Mouse (Mus musculus): ENCODE results near the gene Pnpla8.
"Not testable (repeated sequence)": the region's sequence is repeated elsewhere in the genome, so short reads cannot be mapped to it uniquely, and the experiment has no call there.

Pnpla8 gene

DNA sequence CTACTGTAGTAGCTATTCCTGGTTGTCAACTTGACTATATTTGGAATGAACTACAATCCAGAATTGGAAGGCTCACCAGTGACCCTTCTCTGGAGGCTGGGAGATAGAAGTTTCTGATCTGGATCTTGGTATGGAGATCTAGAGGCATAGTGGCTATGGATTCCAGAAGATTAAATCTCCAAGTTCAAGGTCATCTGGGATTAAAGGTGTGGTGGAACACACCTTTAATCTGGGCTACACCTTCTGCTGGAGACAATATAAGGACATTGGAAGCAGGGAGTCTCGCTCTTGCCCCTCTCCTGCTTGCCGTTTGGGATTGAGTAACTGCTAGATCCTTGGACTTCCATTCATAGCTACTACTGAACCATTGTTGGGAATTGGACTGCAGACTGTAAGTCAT is at the start of gene Pnpla8:
Gene Pnpla8 (plus strand): TSS at position 301 of the 400 bp plus-strand sequence.
- DNase-seq: not testable (repeated sequence)

- DNase-seq: peak in 1 of 2 experiments; percentile 33
These were observed 44.7 kb upstream of the Pnpla8 start for GRCm38 (mm10) chr12:44176331-44177037.

DNA sequence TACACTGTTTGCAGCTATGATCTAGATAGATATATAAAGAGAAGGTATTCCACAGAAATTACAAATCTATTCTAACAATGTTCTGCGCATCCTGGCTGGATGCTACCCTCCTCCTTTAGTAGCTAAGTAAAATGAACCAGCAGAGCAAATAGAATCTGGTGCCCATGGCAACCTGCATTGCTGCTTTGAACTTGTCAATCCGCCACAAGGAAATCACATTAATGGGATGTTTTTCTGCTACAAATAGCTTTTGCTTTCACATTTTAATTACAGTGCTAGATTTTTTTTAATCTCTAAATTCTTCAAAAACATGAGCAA is 44.2 kb upstream of the Pnpla8 start:
- DNase-seq: no peak

- peak; percentile 40 to 44 for DNase-seq
These were observed 39.8 kb upstream of the Pnpla8 start for GRCm38 (mm10) chr12:44181081-44181982.

GRCm38 (mm10) chr12:44197873-44198525 is 23.2 kb upstream of the Pnpla8 start:
- DNase-seq: no peak

DNA sequence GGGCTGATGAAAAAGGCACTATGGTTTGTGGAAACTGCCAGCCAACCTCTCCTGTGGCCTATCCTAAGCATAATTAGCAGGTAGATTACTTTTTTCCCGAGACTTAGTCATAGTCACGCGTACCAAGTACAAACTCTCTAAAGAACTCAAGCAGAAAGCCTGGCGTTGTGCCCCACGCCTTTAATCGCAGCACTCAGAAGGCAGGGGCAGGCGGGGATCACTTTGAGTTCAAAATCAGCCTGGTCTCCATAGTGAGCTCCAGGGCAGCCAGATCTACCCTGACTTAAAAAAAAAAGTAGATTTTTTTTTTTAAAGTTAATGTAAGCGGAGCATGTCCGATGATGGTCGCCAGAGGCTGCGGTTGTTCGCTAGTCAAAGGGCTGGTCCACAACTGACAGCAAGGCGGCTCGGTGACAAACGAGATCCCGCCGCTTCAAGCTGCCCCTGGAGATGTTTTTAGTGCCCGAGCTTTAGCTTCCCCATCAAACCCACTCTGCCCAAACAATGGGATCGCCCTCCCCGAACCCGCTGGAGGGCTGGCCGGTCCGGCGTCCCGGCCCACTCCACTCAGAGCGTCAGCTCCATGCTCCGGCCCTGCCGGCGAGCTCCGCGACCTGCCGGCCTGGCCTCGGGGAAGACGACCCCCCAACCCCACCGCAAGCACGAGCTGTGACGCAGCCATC is 11.9 kb upstream of the Pnpla8 start:
- DNase-seq: peak; percentile 85 to 92

DNA sequence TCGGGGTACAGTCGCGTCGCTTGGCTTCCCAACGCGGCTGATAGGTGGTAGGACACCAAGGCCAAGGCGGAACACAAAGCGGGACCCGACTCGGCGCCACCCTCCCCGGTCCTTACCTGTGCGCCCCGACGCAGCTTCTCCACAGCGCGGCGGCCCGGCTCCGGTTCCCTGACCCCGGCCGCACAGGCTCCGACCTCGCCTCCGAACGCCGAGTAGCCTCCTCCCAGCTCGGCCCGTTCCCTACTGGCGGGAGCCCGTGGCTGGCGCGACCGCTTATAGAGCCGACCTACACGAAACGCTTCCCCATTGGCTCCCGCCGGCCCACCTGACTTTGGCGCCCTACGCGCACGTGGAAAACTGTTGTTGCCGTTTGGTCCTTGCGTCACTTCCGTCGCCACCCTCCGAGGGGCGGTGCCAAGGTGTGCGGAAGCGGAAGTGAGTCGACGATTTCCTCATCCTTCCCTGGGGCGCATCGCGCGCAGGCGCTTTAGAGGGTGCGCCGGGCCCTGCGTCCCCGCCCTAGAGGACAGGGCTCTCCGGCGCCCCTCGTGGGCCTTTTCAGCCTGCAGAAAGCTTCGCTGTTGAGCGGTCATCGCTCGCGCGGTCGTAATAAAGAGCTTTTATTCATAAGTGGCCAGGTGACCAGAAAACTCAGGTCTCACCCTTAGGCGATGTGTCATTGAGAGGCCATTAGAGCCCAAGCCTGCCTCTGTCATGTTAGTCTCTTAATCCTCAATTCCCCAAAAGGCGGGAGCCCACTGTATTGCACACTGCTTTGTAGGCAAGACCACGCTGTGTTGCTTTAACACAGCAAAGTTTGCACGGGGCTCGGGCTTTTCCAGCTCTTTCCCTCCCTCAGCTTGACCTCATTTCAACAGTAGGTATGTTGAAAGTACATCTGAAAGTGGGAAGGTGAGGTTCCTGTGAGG is 11.1 kb upstream of the Pnpla8 start, which contains the start of gene Dnajb9:
Gene Dnajb9 (minus strand): TSS at position 503 of the 929 bp plus-strand sequence.
- peak; percentile 99 to 100 for DNase-seq

DNA sequence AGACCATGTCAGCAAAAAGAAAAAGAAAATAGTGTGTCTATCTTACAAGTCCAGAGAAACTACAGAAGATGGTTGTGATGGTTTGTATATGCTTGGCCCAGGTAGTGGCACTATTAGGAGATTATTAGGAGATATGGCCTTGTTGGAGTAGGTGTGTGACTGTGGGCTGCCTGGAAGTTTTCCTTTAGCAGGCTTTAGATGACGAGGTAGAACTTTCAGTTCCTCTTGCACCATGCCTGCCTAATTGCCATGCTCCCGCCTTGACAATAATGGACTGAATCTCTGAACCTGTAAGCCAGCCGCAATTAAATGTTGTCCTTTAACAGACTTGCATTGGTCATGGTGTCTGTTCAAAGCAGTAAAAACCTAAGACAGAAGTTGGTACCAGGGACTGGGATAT is 9.6 kb upstream of the Pnpla8 start:
- no peak for DNase-seq

DNA sequence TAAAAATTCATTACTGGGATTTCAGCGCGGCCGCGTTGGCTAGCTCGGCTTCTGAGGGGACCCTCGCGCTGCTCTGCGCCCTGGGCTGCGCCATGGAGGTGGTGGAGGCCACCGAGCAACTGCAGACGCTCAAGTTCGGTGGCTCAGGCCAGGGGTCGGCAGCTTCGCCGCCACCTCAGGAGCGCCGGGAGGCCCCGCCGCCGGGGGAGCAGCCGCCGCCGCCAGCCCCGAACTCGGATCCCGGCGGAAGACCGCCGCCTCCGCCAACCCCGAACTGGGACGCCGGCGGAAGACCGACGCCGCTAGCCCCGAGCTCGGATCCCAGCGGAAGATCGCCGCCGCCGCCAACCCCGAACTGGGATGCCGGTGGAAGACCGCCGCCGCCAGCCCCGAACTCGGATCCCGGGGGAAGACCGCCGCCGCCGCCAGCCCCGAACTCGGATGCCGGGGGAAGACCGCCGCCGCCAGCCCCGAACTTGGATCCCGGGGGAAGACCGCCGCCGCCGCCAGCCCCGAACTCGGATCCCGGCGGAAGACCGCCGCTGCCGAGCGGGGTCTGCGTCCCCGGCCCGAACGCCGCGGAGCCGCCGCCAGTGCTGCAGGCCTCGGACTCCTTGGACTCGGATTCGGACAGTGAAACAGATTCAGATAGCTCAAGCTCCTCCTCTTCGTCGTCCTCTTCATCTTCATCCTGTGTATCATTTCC is 634 bp downstream of the Pnpla8 start:
- DNase-seq: peak; percentile 4 to 43

- no peak for DNase-seq
These were observed 1.9 kb downstream of the Pnpla8 start for GRCm38 (mm10) chr12:44223044-44223443.

- no peak for DNase-seq
These were observed 3.5 kb downstream of the Pnpla8 start for GRCm38 (mm10) chr12:44224650-44225049.

- peak in 1 of 2 experiments; percentile 24 for DNase-seq
These were observed 19.9 kb downstream of the Pnpla8 start for GRCm38 (mm10) chr12:44241090-44241489.

DNA sequence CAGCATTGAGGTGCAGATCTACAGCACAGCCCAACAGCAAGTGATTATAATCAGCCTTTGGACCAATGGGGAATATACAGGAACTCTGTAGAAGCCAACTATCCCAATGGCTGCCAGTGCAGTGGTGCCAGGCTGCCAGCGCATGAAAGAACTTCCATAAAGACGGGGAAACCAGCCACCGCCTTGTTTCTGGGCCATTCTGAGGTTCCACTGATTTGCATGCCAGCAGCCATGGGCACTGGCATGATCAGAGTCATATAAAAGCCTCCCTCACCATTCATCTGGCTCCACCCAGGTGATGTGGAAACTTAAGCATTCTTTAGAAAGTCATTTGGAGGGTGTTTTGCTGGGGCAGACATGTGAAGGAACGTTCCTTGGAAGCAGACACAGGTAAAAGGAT is 21.2 kb downstream of the Pnpla8 start:
- no peak for DNase-seq

- peak in 1 of 2 experiments; percentile 19 for DNase-seq
These were observed 24.6 kb downstream of the Pnpla8 start for GRCm38 (mm10) chr12:44245739-44246138.

GRCm38 (mm10) chr12:44248309-44248977 is 27.3 kb downstream of the Pnpla8 start:
- DNase-seq: no peak

DNA sequence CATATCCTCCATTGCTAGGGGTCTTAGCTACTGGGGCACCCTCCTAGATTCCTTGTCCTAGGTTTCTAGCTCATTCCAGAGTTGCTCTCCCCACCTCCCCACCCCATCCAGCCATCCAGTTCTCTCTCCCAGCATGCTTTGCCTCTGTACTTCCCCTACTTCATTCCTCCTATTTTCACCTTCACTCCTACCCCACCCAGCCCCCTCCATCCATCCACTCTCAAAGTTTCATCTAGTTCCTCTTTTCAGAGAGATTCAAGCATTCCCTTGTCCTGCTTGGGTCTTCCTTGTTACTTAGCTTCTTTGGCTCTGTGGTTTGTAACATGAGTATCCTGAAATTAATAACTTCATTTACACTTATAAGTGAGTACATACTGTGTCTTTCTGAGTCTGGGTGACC is 41.4 kb downstream of the Pnpla8 start:
- no peak for DNase-seq

DNA sequence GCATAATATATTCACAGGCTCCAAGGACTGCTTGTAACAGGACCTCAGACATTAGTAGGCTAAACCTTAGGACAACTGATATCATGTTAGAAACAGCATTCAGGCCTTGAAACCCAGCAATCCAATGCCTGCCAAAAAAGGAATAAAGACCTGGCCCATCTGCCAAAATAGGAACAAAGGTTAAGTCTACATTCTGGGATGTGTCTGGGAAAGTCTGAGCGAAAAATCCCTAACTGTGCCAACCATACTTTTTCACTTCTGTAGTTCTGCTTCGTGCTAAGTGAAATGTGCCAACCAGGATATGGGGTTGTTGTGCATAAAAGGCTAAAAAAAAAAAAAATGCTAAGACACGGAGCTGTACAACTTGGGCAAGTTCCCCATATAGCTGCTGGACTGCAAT is 44.5 kb downstream of the Pnpla8 start:
- no peak for DNase-seq

DNA sequence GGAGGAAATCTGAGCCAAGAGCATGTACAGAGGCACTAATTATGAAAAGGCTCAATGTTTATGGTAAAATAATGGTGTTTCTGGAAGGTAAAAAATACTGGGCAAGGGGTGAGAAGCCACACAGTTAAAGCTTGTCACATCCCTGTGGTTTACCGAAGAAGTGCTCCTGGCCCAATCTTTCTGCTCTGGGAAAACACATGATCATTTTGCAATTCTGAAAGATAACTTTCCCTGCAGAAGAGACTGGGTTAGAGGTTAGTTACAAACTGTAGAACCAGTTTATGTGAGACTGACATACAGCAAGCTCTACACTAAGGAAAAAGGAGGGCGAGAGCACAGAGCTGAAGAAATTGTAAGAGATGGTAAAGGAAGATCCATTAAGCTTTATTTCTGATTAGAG is 46.0 kb downstream of the Pnpla8 start:
- DNase-seq: no peak

GRCm38 (mm10) chr12:44268728-44269302 is 47.6 kb downstream of the Pnpla8 start:
- peak; percentile 100 for DNase-seq

DNA sequence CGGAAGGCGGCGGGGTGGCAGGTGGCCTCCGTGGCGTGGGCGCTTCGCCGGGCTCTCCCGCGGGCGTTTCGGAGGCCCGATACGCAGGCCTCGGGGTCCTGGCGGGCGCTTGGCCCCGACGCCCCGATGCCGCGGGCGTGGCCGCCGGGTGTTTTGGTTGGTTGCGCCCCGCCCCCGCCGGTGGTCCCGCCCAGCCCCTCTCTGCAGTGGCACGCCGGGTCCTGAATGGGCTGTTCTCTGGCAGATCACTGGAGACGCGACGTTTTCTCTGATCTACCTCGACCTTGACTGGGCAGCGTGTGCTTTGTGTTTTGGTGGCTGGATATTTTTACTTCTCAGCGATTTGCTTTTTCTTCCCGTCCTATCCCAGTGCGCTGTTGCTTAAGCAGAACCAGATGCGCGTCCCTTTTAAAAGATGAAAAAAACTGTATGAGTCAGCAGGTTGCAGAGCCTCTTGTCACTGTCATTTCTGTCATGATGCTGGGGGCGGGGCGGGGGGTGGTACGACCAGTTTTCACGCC is 48.2 kb downstream of the Pnpla8 start:
- DNase-seq: peak; percentile 81 to 92

All from kidney, postnatal 25 days (tissue).